Mouse (Mus musculus) embryo, embryonic 10.5 days (tissue): ENCODE measurements around the gene Gm20388.

Experiments used
- DNase-seq: peaks from one replicate; pipeline ENCODE4 v3.0.0-alpha.2; 2015; ENCODE audit warnings: low spot score

The Gm20388 gene

GRCm38 (mm10) chr8:120895009-120895408, 984.4 kb downstream of the Gm20388 start:
- no peak for DNase-seq

DNA sequence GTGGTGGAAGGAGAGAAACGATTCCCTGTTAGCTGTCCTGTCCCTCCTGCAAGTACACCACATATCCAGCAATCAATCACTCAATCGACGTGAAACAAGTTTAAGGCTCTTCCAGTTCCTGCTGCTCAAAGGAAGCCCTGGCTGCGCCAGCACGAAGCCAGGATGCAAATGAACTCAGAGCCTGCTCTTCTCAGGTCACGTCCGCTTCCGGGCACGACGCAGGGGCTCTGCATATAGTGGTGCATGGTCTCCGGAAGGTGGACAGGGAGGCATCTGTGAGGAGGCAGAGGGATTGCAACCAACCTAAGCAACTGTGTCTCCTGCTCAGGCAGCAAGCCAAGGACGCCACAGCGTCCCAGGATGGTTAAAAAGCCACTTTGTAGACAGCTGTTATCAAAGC, 985.0 kb downstream of the Gm20388 start:
- DNase-seq = peak; percentile 55

- no peak for DNase-seq
Measured at GRCm38 (mm10) chr8:120896203-120896602, 985.6 kb downstream of the Gm20388 start.

DNA sequence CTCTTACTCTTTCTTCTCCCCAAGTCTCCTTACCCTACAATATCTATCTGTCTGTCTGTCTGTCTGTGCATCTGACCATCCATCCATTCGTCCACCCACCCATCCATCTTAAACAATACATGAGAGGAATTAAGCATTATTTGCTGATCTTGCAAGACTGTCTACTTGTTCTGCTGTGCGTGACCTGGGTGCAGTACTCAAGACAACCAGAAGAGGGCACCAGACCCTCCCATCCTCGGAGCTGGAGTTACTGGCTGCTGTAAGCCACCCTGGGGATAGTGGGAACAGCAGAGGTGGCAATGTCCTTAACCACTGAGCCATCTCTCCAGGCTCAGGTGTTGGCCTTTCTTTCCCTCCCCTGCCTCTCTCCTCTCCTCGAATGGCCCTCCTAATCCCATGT, 987.4 kb downstream of the Gm20388 start:
- peak; percentile 65 for DNase-seq

GRCm38 (mm10) chr8:120898828-120899407, 988.3 kb downstream of the Gm20388 start:
- DNase-seq = no peak

DNA sequence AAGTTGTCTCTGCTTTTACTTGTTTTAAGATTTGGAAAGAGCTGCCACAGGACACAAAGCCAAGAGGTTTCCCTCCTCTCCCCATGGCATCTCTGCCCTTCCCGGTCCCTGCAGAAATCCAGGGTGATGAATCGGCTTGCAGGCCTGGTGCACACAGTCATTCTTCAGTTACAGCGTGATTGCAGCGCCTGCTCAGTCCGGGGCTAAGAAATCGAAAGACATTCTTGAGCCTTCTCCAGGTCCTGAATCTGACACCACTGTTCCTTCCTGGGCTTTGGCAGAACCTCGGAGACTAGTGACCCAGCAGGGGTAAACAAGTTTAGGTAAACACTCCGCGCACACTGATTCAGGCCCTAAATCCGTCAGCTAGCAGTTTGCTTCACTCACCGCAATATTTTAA, 991.7 kb downstream of the Gm20388 start:
- no peak for DNase-seq

- DNase-seq = no peak
Measured at GRCm38 (mm10) chr8:120907671-120908070, 997.0 kb downstream of the Gm20388 start.

GRCm38 (mm10) chr8:120910936-120911335, 1000.3 kb downstream of the Gm20388 start:
- DNase-seq = no peak

DNA sequence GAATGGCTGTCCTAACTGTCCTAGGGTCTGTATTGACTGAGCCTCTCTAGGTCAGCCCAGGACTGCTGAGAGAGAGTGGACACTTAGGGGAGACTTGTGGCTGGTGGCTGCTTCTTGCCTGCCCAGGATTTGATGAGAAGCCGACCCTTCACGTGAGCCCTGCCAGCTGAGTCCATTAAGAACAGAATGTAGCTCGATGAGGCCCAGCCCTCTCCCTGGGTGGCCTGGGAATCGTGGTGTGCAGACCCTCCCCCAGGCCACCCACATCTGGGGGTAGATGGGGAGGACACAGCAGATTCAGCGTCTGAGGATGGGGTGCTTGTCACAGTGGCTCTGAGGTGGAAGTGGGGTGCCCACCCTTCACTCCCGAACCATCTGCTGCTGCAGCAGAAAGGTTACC, 1001.8 kb downstream of the Gm20388 start:
- no peak for DNase-seq

DNA sequence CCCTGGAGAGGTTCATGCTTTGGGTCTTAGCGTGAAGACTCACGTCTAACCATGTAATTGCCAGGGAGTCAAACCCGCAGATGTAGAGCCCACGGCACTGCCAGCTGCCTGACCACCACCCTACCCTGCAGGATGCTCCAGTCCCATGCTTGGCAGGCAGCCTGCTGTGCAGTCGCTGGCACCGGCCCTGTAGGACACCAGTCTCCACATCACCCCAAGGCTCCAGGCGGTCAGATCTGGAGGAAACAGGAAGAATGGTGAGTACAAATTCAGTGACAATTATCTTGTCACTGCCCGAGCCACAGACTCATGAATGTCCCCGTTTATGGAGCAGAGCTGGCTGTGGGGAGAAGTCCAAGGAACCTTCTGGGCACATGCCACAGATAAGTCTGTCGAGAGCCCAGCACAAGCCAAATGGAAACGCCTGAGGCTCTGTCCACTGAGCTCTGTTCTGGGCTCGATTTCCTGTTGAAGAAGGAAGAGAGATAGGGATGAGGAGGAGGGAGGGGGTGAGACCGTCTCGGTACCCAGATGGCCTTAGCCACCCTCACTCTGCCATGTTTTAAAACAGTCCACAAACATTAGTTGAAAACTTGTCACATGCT, 1006.3 kb downstream of the Gm20388 start:
- DNase-seq = no peak

- DNase-seq = no peak
Measured at GRCm38 (mm10) chr8:120920527-120920926, 1009.9 kb downstream of the Gm20388 start.

DNA sequence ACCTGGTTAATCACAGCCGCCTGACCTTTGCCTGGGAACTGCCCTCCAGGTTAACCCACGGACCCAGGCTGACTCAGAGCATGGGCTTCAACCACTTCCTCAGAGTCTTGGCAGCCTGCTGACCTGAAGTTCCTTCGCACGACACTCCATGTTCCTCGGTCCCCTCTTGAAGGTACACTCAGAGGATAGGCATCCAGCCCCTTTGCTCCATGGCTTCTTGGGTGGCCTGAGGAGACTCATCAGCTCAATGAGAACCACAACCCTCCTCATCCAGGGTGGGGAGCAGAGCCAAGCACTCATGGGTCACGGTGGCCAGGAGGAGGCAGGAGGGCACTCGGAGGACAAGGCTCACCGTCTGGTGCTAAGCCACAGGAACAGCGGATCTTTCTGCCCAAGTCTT, 1015.6 kb downstream of the Gm20388 start:
- no peak for DNase-seq

GRCm38 (mm10) chr8:120928082-120928481, 1017.4 kb downstream of the Gm20388 start:
- no peak for DNase-seq

DNA sequence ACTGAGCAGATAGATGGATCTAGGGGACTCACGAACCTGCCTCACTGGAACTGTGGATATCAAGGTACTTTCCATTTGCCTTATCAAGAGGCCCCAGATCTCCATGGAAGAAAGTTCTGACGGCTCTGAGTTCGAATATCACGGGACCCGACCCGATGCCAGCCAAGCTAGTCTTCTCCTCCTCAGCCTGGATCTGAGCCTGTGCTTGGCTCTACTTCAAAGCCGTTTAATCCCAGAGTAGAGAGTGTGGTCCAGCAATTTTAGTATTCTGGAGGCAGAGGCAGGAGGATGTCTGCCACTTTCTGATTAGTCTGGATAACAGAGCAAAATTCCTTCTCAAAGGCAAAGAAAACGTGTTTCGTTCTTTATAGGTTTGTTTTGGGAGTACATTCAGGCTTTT, 1024.0 kb downstream of the Gm20388 start:
- no peak for DNase-seq

DNA sequence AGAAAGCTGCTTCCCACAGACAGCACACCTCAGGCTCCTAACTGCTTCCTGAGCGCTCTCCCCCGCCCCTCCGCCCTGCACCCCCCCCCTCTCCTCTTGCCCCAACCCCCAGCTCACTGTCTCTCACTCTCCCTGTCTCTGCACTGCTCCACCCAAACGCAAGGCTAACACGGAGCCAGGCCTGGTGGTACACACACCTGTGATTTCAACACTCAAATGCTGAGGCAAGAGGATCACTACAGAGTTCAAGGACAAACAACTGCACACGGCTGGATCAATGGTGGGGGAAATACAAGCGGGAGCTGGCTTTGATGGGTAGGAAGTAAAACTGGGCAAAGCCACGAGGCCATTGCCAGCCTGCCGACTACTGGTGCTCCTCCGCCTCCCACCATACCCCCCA, 1026.0 kb downstream of the Gm20388 start:
- DNase-seq = no peak

GRCm38 (mm10) chr8:120937474-120937873, 1026.8 kb downstream of the Gm20388 start:
- DNase-seq = peak; percentile 69

- peak; percentile 87 for DNase-seq
Measured at GRCm38 (mm10) chr8:120940287-120940686, 1029.6 kb downstream of the Gm20388 start.

DNA sequence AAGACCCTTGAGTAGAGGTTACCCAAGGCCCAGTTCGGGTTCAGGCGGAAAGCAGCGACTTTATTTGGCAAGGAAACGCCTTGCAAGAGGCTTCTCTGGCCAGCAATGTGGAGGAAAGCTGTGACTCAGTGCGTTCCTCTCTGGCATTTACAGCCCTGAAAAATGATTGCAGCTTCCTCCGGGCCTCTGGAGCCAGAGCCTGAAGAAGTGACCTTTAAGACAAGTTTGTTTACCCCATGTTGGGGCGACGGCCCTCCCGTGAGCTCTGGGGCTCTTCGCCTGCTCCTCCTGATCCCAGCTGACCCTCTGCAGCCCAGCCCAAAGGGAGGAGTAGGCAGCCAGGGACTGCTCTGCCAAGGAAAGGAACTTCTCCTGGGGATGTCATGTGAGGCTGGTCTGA, 1036.6 kb downstream of the Gm20388 start:
- DNase-seq = no peak

DNA sequence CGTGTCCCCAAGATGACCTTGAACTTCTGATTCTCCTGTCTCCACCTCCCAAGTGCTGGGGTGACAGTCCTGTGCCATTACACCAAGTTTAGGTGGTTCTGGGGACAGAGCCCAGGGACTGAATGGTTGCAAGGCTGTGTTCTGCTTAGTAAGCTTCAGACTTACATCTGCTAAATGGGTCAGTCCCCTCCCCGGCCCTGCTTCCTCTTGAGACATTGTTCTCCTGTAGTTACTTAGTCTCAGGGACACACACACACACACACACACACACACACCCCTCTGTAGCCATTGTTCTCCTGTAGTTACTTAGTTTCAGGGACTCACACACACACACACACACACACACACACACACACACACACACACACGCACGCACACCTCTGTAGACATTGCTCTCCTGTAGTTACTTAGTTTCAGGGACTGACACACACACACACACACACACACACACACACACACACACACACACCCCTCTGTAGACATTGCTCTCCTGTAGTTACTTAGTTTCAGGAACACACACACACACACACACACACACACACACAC, 1037.5 kb downstream of the Gm20388 start:
- DNase-seq = no peak

DNA sequence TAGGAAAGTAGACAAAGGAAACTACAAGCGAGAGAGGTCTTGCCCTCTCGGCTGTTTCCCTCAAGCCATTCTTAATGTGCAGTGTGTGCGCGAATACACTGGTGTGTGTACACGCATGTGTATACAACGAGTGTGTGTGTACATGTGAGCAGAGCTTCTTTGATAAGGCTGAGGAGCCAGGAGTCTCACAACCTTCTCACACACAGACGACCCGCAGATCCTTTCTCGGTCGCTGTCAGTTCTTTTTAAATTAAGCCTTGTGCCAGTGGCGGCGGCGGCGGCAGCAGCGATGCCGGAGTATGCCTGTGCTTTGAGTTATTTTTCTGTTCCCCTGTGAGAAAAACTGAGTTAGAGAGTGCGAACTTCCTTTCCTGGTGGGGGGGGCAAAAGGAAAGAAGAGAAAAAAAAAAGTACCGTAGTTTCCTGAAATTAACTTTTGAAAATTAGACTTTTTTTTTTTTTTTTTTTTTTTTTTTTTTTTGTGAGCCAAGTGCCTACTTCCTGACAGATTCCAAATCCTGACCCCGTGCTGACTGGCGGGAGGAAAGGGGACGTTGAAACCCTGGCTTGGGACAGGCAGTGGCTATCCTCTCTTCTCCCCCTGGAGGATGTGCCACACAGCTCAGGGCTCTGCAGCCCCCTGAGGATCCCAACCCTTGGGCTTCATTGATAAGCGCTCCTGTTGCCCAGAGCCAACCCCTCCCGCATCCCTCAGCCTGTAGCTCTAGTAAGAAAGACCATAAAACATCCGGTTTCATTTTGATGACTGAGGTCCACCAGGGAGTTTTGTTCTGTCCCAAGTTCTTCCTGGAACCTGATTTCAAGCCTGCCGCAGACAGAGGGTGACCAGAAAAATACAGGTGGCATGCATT, 1038.2 kb downstream of the Gm20388 start:
- DNase-seq = peak; percentile 45

- peak; percentile 47 for DNase-seq
Measured at GRCm38 (mm10) chr8:120950674-120951218, 1040.1 kb downstream of the Gm20388 start.

- DNase-seq = peak; percentile 84
Measured at GRCm38 (mm10) chr8:120959470-120959891, 1048.8 kb downstream of the Gm20388 start.
